Mouse (Mus musculus) ES-E14 (cell line): ENCODE results near the gene Tmem92. TPM values are rescaled to one million over a fixed set of nuclear protein-coding genes. Genes with fewer than 3 reads are reported as not detected.
"Not testable (repeated sequence)": the region's sequence is repeated elsewhere in the genome, so short reads cannot be mapped to it uniquely, and the experiment has no call there.

Experiments
- DNase-seq: peaks from one replicate; pipeline ENCODE4 v3.0.0-alpha.2; 2013; ENCODE audit warnings: low read depth, low spot score
- H3K27ac ChIP-seq: 2 replicates; pipeline ENCODE4 v1.5.1; 2012; ENCODE audit warnings: low read depth, mild to moderate bottlenecking, low read length, moderate library complexity, mixed read lengths; ENCODE audit not compliant: poor library complexity, insufficient read depth, severe bottlenecking
- H3K36me3 ChIP-seq: 2 replicates; pipeline ENCODE4 v1.6.1; 2012; ENCODE audit warnings: mild to moderate bottlenecking, low read length, moderate library complexity, mixed read lengths; ENCODE audit not compliant: control insufficient read depth, poor library complexity, insufficient read depth, severe bottlenecking
- H3K4me1 ChIP-seq, 2 experiments: fragments of 150-350 bp in 1 of 2; sonication (generic) in 1 of 2; 2 replicates each; pipeline ENCODE4 v1.6.1; 2012; ENCODE audit warnings: low read length in 2 of 2, mild to moderate bottlenecking in 1 of 2, mixed read lengths in 1 of 2; ENCODE audit not compliant: control insufficient read depth in 2 of 2, insufficient read depth in 2 of 2, poor library complexity in 1 of 2
- H3K4me3 ChIP-seq, 2 experiments: fragments of 150-350 bp in 1 of 2; sonication (generic) in 1 of 2; 2 replicates each; pipeline ENCODE4 v1.5.1; 2012; ENCODE audit warnings: low read length in 2 of 2, low read depth in 1 of 2, mild to moderate bottlenecking in 1 of 2, mixed read lengths in 1 of 2; ENCODE audit not compliant: insufficient read depth in 1 of 2, poor library complexity in 1 of 2, severe bottlenecking in 1 of 2
- H3K9ac ChIP-seq: 2 replicates; pipeline ENCODE4 v1.6.1; 2012; ENCODE audit warnings: low read depth, mild to moderate bottlenecking, low read length, mixed read lengths; ENCODE audit not compliant: poor library complexity, insufficient read depth, severe bottlenecking
- H3K9me3 ChIP-seq: fragments of 150-350 bp; sonication (generic); 2 replicates; pipeline ENCODE4 v1.6.1; 2012; ENCODE audit warnings: low read depth, mild to moderate bottlenecking, low read length; ENCODE audit not compliant: control insufficient read depth, insufficient read depth
- CHD2 ChIP-seq: IDR thresholded peaks from 2 replicates; pipeline ENCODE4 v1.6.1; 2014; ENCODE audit warnings: mild to moderate bottlenecking, low read depth, low read length, inconsistent platforms
- HCFC1 ChIP-seq: IDR thresholded peaks from 2 replicates; pipeline ENCODE4 v1.6.1; 2012; ENCODE audit warnings: low read length, inconsistent platforms, borderline replicate concordance; ENCODE audit not compliant: insufficient read depth
- MAFK ChIP-seq: IDR thresholded peaks from 2 replicates; pipeline ENCODE4 v1.6.1; 2014; ENCODE audit warnings: mild to moderate bottlenecking, low read depth, low read length, inconsistent platforms; ENCODE audit not compliant: insufficient read depth
- ZC3H11A ChIP-seq: IDR thresholded peaks from 2 replicates; pipeline ENCODE4 v1.6.1; 2012; ENCODE audit warnings: low read depth, mild to moderate bottlenecking, inconsistent platforms, low read length, borderline replicate concordance
- ZNF384 ChIP-seq: IDR thresholded peaks from 2 replicates; pipeline ENCODE4 v1.6.1; 2012; ENCODE audit warnings: low read depth, low read length, inconsistent platforms
- in situ Hi-C, 2 experiments: fragments of 600-800 bp; cut with MboI; formaldehyde crosslinking; loops; one replicate each; pipeline ENCODE4 v1.15.1; 2025; ENCODE audit warnings: low sequenced_read_pairs in 2 of 2, inconsistent platforms in 1 of 2; ENCODE audit not compliant: unreplicated experiment in 2 of 2
- total RNA-seq: library from RNA; depleted of rRNA; stranded (reverse); fragments of 300-350 nt; gene quantifications from 2 replicates; pipeline ENCODE4 v1.2.3, GENCODE M21; 2012; rRNA removed

Tmem92 gene
- total RNA-seq, result 19.8 and 27.1 TPM in 2 replicates

DNA sequence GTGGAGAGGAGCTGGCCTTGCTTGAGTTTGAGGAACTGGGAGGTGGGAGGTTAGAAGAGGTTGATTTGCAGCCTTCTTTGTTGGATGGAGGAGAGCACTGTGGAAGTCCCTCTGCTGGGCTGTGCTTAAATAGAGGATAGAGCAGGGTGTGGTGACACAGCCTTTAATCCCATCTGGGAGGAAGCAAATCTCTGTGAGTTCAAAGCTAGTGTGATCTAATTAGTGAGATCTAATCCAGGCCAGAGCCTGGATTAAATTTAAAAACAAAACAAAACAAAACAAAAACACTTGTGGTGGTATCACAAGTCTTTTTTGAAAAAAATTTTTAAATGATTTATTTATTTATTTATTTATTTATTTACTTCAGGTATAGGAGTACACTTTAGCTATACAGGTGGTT lies at the start of gene Tmem92:
Gene Tmem92 (minus strand): TSS at position 101 of the 400 bp plus-strand sequence.
- no peak within 1 kb of the TSS for H3K9ac ChIP-seq
- TF ChIP-seq MAFK, result no peak
- TF ChIP-seq ZC3H11A, result no peak
- TF ChIP-seq ZNF384, result no peak
- no peak for TF ChIP-seq CHD2
- TF ChIP-seq HCFC1, result no peak
- in situ Hi-C loops, result no loop called here
- H3K4me1 ChIP-seq, result no peaks in the 10 kb centered on the region
- H3K27ac ChIP-seq, result no peak within 1 kb of the TSS
- no peak for DNase-seq
- no peaks in the 10 kb centered on the region for H3K9me3 ChIP-seq
- H3K4me3 ChIP-seq, result no peak within 1 kb of the TSS
- H3K36me3 ChIP-seq, result no peaks in the 10 kb centered on the region

DNA sequence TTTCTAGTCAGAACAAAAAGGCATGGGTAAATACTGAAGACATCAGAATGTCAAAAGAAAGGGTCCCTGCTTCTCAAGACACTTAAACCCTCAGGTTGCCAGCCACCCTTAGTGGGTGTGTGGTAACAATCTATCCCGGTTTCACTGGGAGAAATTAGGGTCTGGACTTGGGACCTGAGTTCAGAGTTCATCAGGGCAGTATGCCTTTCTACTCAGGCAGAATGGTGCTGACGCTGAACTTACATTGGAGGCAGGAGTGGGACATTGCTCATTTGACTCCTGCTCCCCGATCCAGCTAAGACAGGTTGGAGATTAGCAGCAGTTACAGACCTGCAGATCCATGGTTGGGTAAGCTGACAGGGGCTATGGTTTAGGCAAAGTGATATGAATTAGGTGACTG lies 46.5 kb upstream of the Tmem92 start:
- H3K4me3 ChIP-seq, result no peak overlapping the region
- H3K9ac ChIP-seq, result no peak overlapping the region
- no peaks in the 10 kb centered on the region for H3K36me3 ChIP-seq
- H3K4me1 ChIP-seq, result no peaks in the 10 kb centered on the region
- no peak for DNase-seq
- in situ Hi-C loops, result no loop called here
- TF ChIP-seq HCFC1 (no peak), MAFK (no peak)
- no peaks in the 10 kb centered on the region for H3K9me3 ChIP-seq
- no peak overlapping the region for H3K27ac ChIP-seq

DNA sequence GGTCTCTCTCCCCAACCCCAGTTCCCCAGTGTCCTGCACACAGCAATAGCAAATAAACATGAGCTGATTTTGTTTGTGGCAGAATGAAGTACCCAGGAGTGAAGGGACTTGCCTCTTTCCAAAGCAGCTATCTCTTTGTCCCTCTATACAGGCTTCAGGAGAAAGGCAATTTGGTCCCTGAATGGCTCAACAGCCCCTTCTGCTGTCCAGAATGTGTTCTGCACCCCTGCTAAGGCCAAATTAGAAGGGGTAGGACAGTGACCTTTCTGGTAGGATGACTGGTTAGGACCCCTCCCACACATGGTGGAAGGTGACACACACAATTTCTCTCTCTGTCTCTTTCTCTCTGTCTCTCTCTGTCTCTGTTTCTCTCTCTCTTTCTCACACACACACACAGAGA lies 36.9 kb upstream of the Tmem92 start:
- H3K4me3 ChIP-seq, H3K36me3 ChIP-seq, H3K9ac ChIP-seq, H3K9me3 ChIP-seq, in situ Hi-C loops, H3K27ac ChIP-seq, H3K4me1 ChIP-seq, DNase-seq: not testable (repeated sequence)

DNA sequence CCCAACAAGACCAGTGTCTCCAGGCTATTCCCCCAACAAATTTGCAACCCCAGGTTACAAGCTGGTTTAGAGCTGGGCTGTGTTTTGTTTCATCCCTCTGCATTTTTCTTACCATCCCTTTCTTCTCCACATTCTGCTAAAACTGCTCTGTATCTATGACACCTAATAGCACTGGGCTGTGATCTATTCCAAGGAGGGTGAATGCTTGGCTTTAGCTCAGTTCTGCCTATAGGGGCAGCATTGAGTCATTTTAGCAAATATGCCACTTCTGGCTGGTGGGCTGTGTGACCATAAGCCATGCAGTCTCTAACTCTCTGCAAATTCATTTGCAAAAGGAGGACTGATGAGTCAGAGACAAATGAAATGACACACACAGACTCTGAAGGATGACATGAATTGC lies 36.4 kb upstream of the Tmem92 start:
- in situ Hi-C loops, H3K27ac ChIP-seq, H3K4me1 ChIP-seq, H3K36me3 ChIP-seq, H3K4me3 ChIP-seq, H3K9ac ChIP-seq, DNase-seq, H3K9me3 ChIP-seq: not testable (repeated sequence)

DNA sequence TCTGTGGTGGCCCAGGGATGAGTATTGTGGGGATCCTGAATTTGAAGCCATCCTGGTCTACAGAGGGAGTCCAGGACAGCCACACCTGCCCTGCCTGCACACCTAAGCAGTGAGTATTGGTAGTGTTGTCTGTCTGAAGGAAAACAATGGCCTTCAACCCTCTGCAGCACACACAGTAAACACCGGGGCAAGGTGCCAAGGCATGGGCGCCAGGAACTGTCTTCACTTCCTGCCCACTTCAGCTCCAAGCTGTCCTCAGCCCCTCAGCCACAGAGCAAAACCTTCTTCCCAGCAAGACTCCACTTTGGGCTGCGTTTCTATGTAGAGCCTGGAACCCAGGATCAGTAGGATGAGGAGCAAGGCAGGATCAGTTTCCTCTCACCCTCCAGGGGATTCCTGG lies 29.0 kb upstream of the Tmem92 start:
- DNase-seq, H3K4me1 ChIP-seq, H3K9ac ChIP-seq, H3K9me3 ChIP-seq, H3K4me3 ChIP-seq, H3K27ac ChIP-seq, H3K36me3 ChIP-seq, in situ Hi-C loops: not testable (repeated sequence)

DNA sequence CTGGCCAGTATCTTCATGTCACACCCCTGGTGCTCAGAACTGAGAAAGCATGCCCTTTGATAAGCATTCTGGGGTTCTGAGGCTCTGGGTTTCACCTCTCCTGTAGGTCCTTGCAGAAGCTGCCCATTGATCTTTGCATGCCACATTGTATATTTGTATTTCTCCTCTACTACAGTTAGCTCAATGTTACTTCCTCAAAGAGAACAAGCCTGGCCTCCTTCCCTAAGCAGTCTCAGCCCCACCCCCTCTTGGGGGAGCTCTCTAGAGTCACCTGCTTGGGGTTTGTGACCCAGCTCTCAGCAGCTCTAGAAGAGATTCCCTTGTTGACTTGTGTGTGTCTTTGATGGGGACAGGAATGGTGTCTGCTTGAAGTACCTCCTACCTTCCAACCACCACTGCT lies 9.2 kb upstream of the Tmem92 start:
- H3K27ac ChIP-seq, result no peak overlapping the region
- H3K9ac ChIP-seq, result no peak overlapping the region
- TF ChIP-seq ZNF384, result no peak
- no peak for TF ChIP-seq CHD2
- TF ChIP-seq MAFK, result no peak
- no peak for TF ChIP-seq HCFC1
- no peak for TF ChIP-seq ZC3H11A
- no peak for DNase-seq
- H3K4me3 ChIP-seq, result no peak overlapping the region
- in situ Hi-C loops, result no loop called here
- no peaks in the 10 kb centered on the region for H3K36me3 ChIP-seq
- no peaks in the 10 kb centered on the region for H3K9me3 ChIP-seq
- H3K4me1 ChIP-seq, result no peaks in the 10 kb centered on the region
